Mouse (Mus musculus): ENCODE results near the gene Usp34. TPM values are rescaled to one million over a fixed set of nuclear protein-coding genes. Genes with fewer than 3 reads are reported as not detected.

The Usp34 gene
- 200 TPM for polyA plus RNA-seq (2014; fragmentation: Illumina TruSeq; extraction: RNeasy Lipid Tissue Mini Kit (QIAGEN cat#74804); ENCODE audit: low read depth, low replicate concordance)

DNA sequence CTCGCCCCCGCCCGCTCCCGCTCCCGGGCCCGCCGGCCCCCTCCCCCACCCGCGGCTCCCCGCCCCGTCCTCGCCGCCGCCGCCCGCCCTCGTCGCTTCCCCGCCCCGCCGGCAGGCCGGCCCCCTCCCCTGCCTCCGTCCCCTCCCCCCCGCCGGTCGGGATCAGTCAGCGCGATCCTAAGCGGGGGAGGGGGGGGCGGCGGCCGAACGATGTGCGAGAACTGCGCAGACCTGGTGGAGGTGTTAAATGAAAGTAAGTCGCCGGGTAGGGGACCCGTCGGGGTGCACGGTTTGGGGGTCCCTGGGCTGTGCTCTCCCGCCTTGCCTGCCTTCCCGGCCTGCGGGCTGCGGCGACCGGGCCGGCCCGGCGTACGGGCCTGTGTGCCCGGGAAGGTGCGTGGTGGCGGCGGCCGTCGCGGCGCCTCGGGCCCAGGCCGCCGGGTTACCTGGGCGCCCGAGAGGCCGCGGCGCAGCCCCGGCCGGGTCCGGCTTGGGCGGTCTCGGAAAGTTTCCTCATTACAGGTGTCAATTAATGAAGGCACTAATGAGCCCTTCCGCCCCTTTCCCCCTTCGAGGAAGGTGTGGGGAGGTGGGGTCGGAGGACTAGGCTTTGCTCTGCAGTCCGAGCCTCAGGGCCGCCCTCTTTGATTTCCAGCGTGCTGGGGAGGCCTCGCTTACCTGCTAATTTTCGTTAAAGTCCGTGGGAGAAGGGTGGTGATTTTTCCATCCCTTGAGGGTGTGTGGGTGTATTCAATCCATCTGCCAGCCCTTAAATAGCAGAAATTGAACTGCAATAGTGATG lies at the start of gene Usp34:
Usp34 (plus strand) TSS at position 132 of the 802 bp plus-strand sequence.

DNA sequence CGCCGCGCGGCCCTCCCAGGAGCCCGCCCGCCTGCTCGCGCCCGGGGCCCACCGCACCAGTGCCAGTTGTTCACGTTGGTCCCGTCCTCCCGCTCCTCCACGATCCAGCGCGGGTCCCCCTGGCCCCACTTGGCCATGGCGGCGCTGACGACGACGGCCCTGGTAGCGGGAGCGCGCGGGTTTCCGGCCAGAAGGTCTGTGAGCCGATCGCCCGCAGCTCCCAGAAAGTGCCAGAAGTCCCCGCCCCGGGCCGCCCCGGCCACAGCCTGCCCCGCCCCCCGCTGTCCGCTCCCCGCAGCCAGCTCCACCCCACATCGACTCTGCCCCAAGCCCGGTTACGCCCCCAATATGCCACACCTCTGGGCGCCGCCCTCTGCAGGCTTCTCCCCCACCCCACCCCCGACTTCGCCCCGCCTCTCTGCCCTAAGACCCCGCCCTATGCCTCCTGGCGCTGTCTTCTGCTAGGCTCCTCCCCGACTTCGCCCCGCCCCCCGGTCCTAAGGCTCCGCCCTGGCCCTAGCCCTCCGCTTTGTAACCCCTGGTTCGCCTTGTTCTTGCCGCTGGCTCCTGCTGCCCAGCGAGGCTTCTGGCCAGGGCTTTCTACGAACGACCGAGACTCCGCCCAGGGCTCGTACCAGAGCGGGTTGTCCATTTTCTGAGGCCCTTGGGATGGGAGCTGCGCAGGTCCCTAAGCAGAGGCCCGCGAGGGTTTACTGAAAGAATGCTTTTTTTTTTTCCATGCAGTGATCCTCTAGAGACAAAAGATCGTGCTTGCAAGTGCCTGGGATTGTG lies 191.2 kb downstream of the Usp34 start, which contains the start of gene Ahsa2:
Ahsa2 (minus strand) TSS at position 313 of the 792 bp plus-strand sequence.

DNA sequence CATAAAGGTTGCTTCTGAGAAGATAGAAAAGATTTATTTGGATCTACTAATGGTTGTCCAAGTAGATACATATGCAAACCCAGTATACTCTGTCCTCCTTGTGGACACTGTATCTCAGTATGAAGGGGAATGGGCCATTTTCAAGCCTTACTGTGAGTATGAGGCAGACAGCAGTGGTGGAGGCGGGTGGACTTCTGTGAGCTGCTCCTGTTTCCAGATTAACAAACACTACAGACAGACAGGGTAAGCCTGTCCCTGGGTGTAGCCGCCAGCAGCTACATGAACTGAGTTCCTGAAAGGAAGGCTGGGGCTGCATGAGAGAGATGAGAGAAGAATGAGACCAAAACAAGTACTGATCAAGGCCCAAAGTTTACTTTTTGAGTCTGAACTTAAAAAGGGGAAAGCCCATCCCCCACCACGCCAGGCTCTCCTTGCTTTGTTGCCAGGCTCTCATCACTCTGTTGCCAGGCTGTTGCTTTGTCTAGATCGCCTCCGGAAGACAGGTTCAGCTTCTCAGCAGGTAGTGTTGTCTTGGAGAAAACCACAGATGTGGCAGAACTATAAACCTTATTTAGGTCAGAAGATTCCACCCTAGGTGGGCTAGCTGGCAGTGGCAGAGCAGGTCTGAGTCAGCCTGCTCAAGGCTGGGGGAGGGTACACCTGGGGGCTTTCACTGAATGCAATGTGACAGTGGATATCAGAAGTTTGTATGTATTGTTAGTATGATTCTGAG lies 213.9 kb downstream of the Usp34 start, which contains the start of gene 1700093K21Rik:
1700093K21Rik (minus strand) TSS at position 683 of the 733 bp plus-strand sequence.

Other genes with a start within 250 kb of the Usp34 start
- gene Xpo1, start 50.9 kb upstream of the Usp34 start, polyA plus RNA-seq (2014; fragmentation: Illumina TruSeq; extraction: RNeasy Lipid Tissue Mini Kit (QIAGEN cat#74804); ENCODE audit: low read depth, low replicate concordance): 279 TPM
- gene Ahsa2, start 191.1 kb downstream of the Usp34 start, polyA plus RNA-seq (2014; fragmentation: Illumina TruSeq; extraction: RNeasy Lipid Tissue Mini Kit (QIAGEN cat#74804); ENCODE audit: low read depth, low replicate concordance): 115 TPM
- not detected for gene 1700093K21Rik, start 214.3 kb downstream of the Usp34 start, polyA plus RNA-seq (2014; fragmentation: Illumina TruSeq; extraction: RNeasy Lipid Tissue Mini Kit (QIAGEN cat#74804); ENCODE audit: low read depth, low replicate concordance)

Data from adrenal gland, adult 10 weeks (tissue).